Mouse (Mus musculus) right cerebral cortex, adult 18-20 months (tissue): ENCODE measurements at regions not wholly inside any gene's neighbourhood (a gene's known extent, or its start where the extent isn't known, plus 50 kb on each side); places are given as distances from the start of the nearest gene placed in this dataset.

ENCODE experiments used
- DNase-seq: peaks from one replicate; pipeline ENCODE4 v3.0.0; 2022; ENCODE audit warnings: mixed read lengths

- no peak for DNase-seq
Observed at GRCm38 (mm10) chr5:113408588-113408987, 51.5 kb downstream of the Aym1 start.

DNA sequence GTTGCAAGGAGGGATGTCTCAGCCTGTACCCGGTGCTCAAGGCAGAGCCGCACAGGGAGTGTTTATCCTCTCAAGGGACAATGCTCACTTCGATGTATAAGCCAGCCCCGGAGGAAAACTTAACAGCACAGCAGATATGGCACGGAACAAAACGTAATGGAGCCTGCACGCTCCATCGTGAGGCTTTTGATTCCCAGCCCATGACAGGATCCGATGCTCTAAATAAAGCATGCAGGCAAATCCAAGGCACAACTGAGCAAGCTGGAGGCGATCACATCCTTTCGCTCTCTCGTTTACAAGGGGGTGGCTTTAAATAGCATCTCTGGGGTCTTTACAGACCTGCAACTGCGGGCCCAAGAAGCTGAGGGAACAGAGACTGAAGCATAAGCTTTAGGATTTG, 53.9 kb downstream of the Aym1 start:
- no peak for DNase-seq

DNA sequence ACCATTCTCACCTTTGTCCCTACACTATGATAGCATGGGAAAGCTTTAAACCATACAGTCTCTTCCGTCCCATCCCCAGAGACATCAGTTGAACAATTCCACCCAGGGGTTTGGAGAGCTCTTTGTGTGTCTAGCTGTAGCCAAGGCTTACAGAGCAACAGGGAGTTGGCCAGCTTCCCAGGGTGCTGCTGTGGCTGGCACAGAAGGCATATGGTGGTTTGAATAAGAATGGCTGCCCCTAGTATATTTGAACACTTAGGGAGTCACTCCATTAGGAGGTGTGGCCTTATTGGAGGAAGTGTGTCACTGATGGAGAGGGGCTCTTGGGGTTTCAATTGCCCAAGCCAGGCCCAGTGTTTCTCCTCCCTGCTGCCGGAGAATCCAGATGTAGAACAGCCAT, 57.5 kb downstream of the Aym1 start:
- peak; percentile 41 for DNase-seq

DNA sequence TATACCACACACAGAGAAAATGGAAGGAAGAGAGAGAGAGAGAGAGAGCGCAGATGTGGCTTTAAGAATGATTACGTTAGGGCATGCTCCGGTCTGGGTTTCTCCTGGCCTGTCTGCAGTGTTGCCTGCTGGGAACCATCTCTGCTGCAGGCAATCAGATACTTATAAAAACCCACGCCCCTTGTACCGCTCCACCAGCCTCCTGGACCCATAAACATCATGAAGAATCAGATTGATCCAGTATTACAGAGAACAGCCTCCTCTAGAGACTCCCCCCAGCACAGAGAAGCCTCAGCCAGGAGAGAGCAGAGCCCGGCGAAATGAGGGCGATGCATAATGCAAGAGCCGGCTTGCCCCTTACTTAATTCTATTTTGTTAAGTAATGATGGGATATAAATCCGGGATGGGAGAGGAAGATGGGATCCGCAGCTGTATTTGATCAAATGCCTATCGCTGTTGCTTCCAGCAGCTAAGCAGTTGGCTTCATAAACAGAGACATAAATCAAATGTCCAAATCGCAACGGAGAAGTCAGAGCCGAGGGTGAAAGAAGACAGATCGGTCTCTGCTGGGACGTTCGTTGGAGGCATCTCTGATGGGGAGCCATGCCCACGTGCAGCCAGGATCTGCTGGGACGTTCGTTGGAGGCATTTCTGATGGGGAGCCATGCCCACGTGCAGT, 61.4 kb downstream of the Aym1 start:
- DNase-seq, result no peak

DNA sequence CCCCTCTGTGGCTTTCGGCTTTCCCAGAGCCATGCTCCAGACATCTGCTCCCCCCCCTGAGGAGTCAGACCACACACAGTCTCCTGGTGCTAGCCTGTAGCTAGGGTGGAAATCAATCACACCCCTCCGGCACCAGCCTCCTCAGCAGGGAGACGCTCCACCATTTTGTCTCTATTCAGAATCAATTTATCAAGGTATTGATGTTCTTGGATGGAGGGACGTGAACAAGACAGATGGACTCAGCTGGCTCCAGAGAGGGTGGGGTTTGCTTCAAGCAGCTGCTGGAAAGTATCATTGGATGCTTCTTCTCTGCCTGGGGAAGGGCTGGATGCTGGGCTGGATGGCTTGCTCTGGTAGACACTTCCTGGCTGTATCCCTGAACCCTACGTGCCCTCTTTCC, 63.5 kb downstream of the Aym1 start:
- DNase-seq, result no peak

- DNase-seq, result no peak
Observed at GRCm38 (mm10) chr5:113421993-113422725, 65.1 kb downstream of the Aym1 start.

GRCm38 (mm10) chr5:113422726-113423110, 65.6 kb downstream of the Aym1 start:
- no peak for DNase-seq

DNA sequence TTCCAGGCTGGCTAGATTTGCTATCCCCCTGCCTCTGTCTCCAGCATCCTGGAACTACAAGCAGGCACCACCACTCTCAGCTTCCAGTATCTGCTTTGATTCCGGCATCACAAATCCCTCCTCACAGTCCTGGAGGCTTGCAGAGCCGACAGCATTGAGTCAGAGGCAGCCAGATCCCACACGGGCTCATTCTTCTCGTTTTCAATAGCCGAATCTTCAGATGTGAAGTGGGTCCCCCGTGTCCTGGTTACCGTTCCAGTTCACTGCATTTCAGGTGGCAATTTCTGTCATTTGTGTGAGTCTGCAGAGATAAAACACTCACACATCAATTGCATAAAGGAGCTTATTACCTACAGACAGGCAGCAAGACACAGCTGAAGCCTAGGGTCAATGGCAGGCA, 62.4 kb upstream of the Wscd2 start:
- no peak for DNase-seq

DNA sequence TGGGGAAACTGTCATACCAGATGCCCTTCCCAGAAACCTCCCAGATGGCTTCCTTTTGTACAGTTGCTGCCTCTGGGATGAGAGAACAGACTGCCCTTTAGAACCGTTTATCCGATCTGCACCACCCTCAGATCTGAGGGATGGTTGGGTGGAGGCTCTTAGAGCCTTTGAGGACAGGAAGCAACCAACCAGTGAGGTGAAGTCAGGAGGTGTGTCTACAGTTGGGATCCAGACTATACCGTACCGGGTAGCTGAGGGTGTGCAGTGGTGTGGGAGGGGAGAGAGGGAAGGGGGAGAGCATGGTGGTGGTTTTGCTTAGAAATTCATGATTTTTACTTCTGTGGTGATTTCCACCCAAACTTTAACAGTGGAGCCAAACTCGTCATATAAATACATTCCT, 58.8 kb upstream of the Wscd2 start:
- DNase-seq, result no peak

DNA sequence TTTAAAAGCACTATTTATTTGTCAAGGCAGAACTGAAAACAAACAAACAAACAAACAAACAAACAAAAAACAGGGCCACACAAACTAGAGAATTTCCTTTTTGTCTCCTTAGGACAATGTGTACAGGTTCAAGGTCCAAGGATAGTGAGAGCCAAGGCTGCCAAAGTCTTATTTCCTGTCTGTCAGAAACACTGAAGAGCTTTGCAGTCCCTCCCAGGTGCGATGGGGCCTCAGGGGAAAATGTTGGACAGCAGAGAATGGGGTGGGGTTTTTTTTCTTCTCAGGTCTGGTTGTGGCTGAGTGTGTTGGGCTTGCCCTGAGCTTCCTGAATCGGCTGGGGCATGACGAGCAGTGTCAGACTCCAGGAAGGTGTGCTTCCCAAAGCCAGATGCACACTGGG, 53.1 kb upstream of the Wscd2 start:
- no peak for DNase-seq
